Mouse (Mus musculus) CH12.LX (cell line): ENCODE results near the gene Wdr62. TPM values are rescaled to one million over a fixed set of nuclear protein-coding genes. Genes with fewer than 3 reads are reported as not detected.

ENCODE experiments used
- DNase-seq: peaks from one replicate; pipeline ENCODE4 v3.0.0-alpha.2; 2013; ENCODE audit errors: extremely low read depth
- H3K27ac ChIP-seq: 2 replicates; pipeline ENCODE4 v1.5.1; 2012; ENCODE audit warnings: low read depth, mild to moderate bottlenecking, control low read depth, moderate library complexity; ENCODE audit not compliant: insufficient read depth
- H3K27me3 ChIP-seq: replicated peaks from 2 replicates; pipeline ENCODE3; 2012; ENCODE audit warnings: inconsistent platforms
- H3K36me3 ChIP-seq, 2 experiments: replicated peaks in 1 of 2; 2 replicates each; pipeline versions ENCODE3 to v1.6.1; 2012; ENCODE audit warnings: inconsistent platforms in 1 of 2, low read length in 1 of 2, mild to moderate bottlenecking in 1 of 2, mixed read lengths in 1 of 2, moderate library complexity in 1 of 2; ENCODE audit not compliant: control insufficient read depth in 1 of 2, insufficient read depth in 1 of 2
- H3K4me1 ChIP-seq, 2 experiments: 2 replicates each; pipeline ENCODE4 v1.6.1; 2012; ENCODE audit warnings: inconsistent platforms in 1 of 2, moderate library complexity in 1 of 2; ENCODE audit not compliant: insufficient read depth in 2 of 2, control insufficient read depth in 1 of 2
- H3K4me2 ChIP-seq: 2 replicates; pipeline ENCODE4 v1.6.1; 2012; ENCODE audit warnings: low read depth, mild to moderate bottlenecking, control low read depth; ENCODE audit not compliant: poor library complexity, insufficient read depth, severe bottlenecking
- H3K4me3 ChIP-seq, 3 experiments: fragments of 150-350 bp in 1 of 3; sonication (generic) in 1 of 3; replicated peaks in 1 of 3; 2 replicates each; pipeline versions ENCODE3 to v1.5.1; 2011 to 2012; ENCODE audit warnings: low read depth in 2 of 3, low read length in 2 of 3, mild to moderate bottlenecking in 2 of 3, moderate library complexity in 2 of 3, control low read depth in 1 of 3, improper control_type of control experiment in 1 of 3, inconsistent platforms in 1 of 3, mixed read lengths in 1 of 3; ENCODE audit not compliant: poor library complexity in 1 of 3
- H3K79me2 ChIP-seq: replicated peaks from 2 replicates; pipeline ENCODE4 v1.6.1; 2012; ENCODE audit warnings: mild to moderate bottlenecking, moderate library complexity; ENCODE audit not compliant: control insufficient read depth, poor library complexity, insufficient read depth, severe bottlenecking; ENCODE audit errors: extremely low read depth
- H3K9ac ChIP-seq: 2 replicates; pipeline ENCODE4 v1.6.1; 2012; ENCODE audit warnings: low read depth, mild to moderate bottlenecking, control low read depth, moderate library complexity; ENCODE audit not compliant: insufficient read depth
- H3K9me3 ChIP-seq: replicated peaks from 2 replicates; pipeline ENCODE3; 2012; ENCODE audit warnings: low read length, inconsistent platforms, mixed read lengths
- CHD1 ChIP-seq: IDR thresholded peaks from 2 replicates; pipeline ENCODE4 v1.6.1; 2012; ENCODE audit warnings: low read depth, low read length, improper control_type of control experiment, inconsistent platforms
- CHD2 ChIP-seq: IDR thresholded peaks from 2 replicates; pipeline ENCODE4 v1.6.1; 2011; ENCODE audit warnings: low read length, improper control_type of control experiment
- CTCF ChIP-seq, 2 experiments: IDR thresholded peaks in 1 of 2; conservative IDR thresholded peaks in 1 of 2; 2 replicates each; pipeline ENCODE4 v1.5.1; 2011 to 2012; ENCODE audit warnings: low read depth in 2 of 2, low read length in 2 of 2, improper control_type of control experiment in 1 of 2, inconsistent platforms in 1 of 2, mild to moderate bottlenecking in 1 of 2, moderate library complexity in 1 of 2
- E2F4 ChIP-seq: IDR thresholded peaks from 2 replicates; pipeline ENCODE4 v1.6.1; 2011; ENCODE audit warnings: low read depth, low read length, improper control_type of control experiment; ENCODE audit not compliant: insufficient replicate concordance
- ELF1 ChIP-seq: IDR thresholded peaks from 2 replicates; pipeline ENCODE4 v1.6.1; 2014; ENCODE audit warnings: low read depth, mild to moderate bottlenecking, inconsistent platforms, low read length, improper control_type of control experiment
- GABPA ChIP-seq: IDR thresholded peaks from 2 replicates; pipeline ENCODE4 v1.6.1; 2012; ENCODE audit warnings: low read depth, low read length, improper control_type of control experiment, inconsistent platforms; ENCODE audit not compliant: insufficient replicate concordance
- IRF4 ChIP-seq: IDR thresholded peaks from 2 replicates; pipeline ENCODE4 v1.6.1; 2014; ENCODE audit warnings: low read depth, mild to moderate bottlenecking, inconsistent platforms, low read length, improper control_type of control experiment
- JUN ChIP-seq: IDR thresholded peaks from 2 replicates; pipeline ENCODE4 v1.6.1; 2011; ENCODE audit warnings: low read depth, mild to moderate bottlenecking, low read length, improper control_type of control experiment, moderate library complexity; ENCODE audit not compliant: insufficient read depth
- JUND ChIP-seq: conservative IDR thresholded peaks from 2 replicates; pipeline ENCODE4 v1.6.1; 2011; ENCODE audit warnings: low read depth, low read length, improper control_type of control experiment
- MAZ ChIP-seq: IDR thresholded peaks from 2 replicates; pipeline ENCODE4 v1.6.1; 2012; ENCODE audit warnings: low read depth, mild to moderate bottlenecking, inconsistent platforms, low read length, improper control_type of control experiment, moderate library complexity
- NELFE ChIP-seq: IDR thresholded peaks from 2 replicates; pipeline ENCODE4 v1.6.1; 2011; ENCODE audit warnings: low read depth, low read length, improper control_type of control experiment
- PAX5 ChIP-seq: IDR thresholded peaks from 2 replicates; pipeline ENCODE4 v1.6.1; 2012; ENCODE audit warnings: low read length, inconsistent platforms, mixed read lengths
- POLR2A ChIP-seq: IDR thresholded peaks from 2 replicates; pipeline ENCODE4 v1.6.1; 2011; ENCODE audit warnings: low read depth, mild to moderate bottlenecking, improper control_type of control experiment, low read length
- POLR2AphosphoS2 ChIP-seq: IDR thresholded peaks from 2 replicates; pipeline ENCODE4 v1.6.1; 2011; ENCODE audit warnings: low read depth, low read length, improper control_type of control experiment
- RCOR1 ChIP-seq: conservative IDR thresholded peaks from 2 replicates; pipeline ENCODE4 v1.6.1; 2012; ENCODE audit warnings: low read depth, mild to moderate bottlenecking, inconsistent platforms, low read length, improper control_type of control experiment
- SIN3A ChIP-seq: IDR thresholded peaks from 2 replicates; pipeline ENCODE4 v1.6.1; 2012; ENCODE audit warnings: low read length, improper control_type of control experiment, inconsistent platforms
- TCF12 ChIP-seq: IDR thresholded peaks from 2 replicates; pipeline ENCODE4 v1.6.1; 2014; ENCODE audit warnings: low read depth, mild to moderate bottlenecking, inconsistent platforms, low read length, improper control_type of control experiment
- USF1 ChIP-seq: IDR thresholded peaks from 2 replicates; pipeline ENCODE4 v1.6.1; 2014; ENCODE audit warnings: low read depth, mild to moderate bottlenecking, inconsistent platforms, low read length, improper control_type of control experiment
- ZKSCAN1 ChIP-seq: IDR thresholded peaks from 2 replicates; pipeline ENCODE4 v1.6.1; 2012; ENCODE audit warnings: low read depth, inconsistent platforms, low read length, improper control_type of control experiment, borderline replicate concordance
- ZNF384 ChIP-seq: IDR thresholded peaks from 2 replicates; pipeline ENCODE4 v1.6.1; 2012; ENCODE audit warnings: low read depth, low read length, improper control_type of control experiment, inconsistent platforms
- dilution Hi-C: fragments of 300-500 bp; cut with MboI; formaldehyde crosslinking; loops from 2 replicates; pipeline ENCODE4 v1.14.3; 2020; ENCODE audit warnings: low sequenced_read_pairs; ENCODE audit not compliant: extremely low pct_unique_long_range_greater_than_20kb, extremely low pct_ligation_motif_present
- in situ Hi-C: fragments of 300-500 bp; cut with MboI; formaldehyde crosslinking; loops from 3 replicates; pipeline ENCODE4 v1.14.3; 2019; ENCODE audit warnings: low sequenced_read_pairs, low pct_ligation_motif_present, low pct_unique_long_range_greater_than_20kb, mixed read lengths
- polyA plus RNA-seq: library from polyadenylated mRNA; unstranded; fragments of >175 nt; gene quantifications from 2 replicates; pipeline ENCODE4 v1.2.1, GENCODE M21; 2012; ENCODE audit warnings: low read depth; ENCODE audit not compliant: insufficient read length
- total RNA-seq, 2 experiments: library from RNA; depleted of rRNA; stranded (reverse); fragments of 300-350 nt in 1 of 2; fragments of >200 nt in 1 of 2; gene quantifications; 2 replicates each; pipeline ENCODE4 v1.2.3; 2012 to 2014

Gene Wdr62
- total and polyA plus RNA-seq, 3 experiments: 2.3 to 19.7 (median 5.3) TPM

DNA sequence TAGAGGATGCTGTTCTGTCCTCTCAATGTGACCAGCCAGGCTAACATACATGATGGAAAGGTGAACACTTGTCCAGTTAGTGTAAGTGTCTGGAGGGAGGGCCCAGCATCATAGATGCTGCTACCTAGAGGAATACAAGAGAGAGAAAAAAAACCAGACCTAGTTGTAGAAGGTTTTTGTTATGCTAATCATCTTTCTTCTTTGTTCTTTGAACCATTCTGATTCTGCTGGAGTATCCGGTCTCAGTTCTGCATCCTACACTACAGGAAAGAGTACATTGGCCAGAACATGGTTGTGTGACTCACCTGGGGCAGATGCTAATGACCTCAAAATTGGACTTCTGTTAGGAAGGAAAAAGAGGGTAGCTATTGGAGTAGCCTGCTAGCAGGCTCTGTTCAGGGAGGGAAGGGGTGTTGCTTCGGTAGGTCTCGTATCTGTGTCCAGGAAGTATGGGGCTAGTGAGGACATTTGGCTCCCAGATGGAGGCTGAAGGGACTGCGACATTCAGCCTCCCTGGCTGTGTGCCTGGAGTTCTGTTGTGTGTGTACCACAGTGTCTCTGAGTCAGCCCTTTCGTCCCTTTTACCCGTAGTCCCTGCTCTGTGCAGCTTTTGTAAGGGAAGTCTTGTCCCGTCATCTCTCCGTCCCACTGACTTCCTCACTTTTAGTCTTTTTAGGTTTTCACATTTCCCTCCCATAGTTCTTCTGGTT is 6.6 kb upstream of the Wdr62 start:
- H3K27ac ChIP-seq: no peak overlapping the region

DNA sequence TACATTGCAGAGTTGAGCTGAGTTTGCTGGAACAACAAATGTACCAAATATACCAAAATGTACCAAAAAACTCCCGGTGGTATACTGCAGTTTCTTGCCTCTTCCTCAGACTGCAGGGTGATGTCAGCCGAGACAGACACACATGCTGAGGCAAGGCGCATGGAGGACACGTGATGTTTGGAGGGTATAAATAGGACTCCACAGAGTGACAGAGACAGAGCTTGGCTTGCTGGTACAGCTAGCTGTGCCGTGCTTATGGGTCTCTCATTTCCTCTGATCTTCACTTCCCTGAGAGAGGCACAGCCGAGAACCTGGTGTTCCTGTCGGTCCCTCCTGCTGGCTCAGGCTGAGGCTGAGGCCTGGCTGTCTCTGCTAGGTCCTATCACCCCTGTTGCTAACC is 2.5 kb upstream of the Wdr62 start:
- no peak for TF ChIP-seq MAZ
- TF ChIP-seq USF1: peak; percentile 32; the same call in 1 of the 2 replicates
- no peak for TF ChIP-seq ELF1
- no peak for TF ChIP-seq TCF12
- TF ChIP-seq CTCF (conservative IDR thresholded peaks at IDR 0.05 in 1 of 2, IDR thresholded peaks at IDR 0.05 in 1 of 2; ENCODE audit: low read depth in 2 of 2, low read length in 2 of 2): no peak
- TF ChIP-seq POLR2A: no peak
- TF ChIP-seq ZNF384: no peak
- no peak overlapping the region for H3K4me3 ChIP-seq
- H3K27ac ChIP-seq: no peak overlapping the region
- H3K9ac ChIP-seq: no peak overlapping the region
- dilution Hi-C loops: no loop called here
- H3K4me2 ChIP-seq: no peak overlapping the region
- H3K36me3 ChIP-seq: no peaks in the 10 kb centered on the region
- H3K9me3 ChIP-seq: no peaks in the 10 kb centered on the region
- peaks cover 8 to 26% of the 10 kb centered on the region in 2 experiments for H3K4me1 ChIP-seq
- H3K79me2 ChIP-seq: peaks cover 5% of the 10 kb centered on the region; the same call in 1 of the 2 replicates
- H3K27me3 ChIP-seq: peaks cover 18% of the 10 kb centered on the region
- in situ Hi-C loops: no loop called here
- no peak for DNase-seq

More for the DNA sequence above, 6.6 kb upstream of the Wdr62 start:
- TF ChIP-seq RCOR1: no peak
- no peak for TF ChIP-seq POLR2AphosphoS2
- no peak for TF ChIP-seq JUND
- no peak for TF ChIP-seq JUN
- TF ChIP-seq E2F4: no peak
- TF ChIP-seq NELFE: no peak
- no peak for TF ChIP-seq IRF4
- no peak for TF ChIP-seq PAX5
- no peak for TF ChIP-seq ZKSCAN1
- TF ChIP-seq CHD1: no peak
- no peak for TF ChIP-seq CHD2
- TF ChIP-seq USF1: no peak
- no peak for TF ChIP-seq CTCF (conservative IDR thresholded peaks at IDR 0.05 in 1 of 2, IDR thresholded peaks at IDR 0.05 in 1 of 2; ENCODE audit: low read depth in 2 of 2, low read length in 2 of 2)
- no peak for TF ChIP-seq SIN3A
- no peak for TF ChIP-seq GABPA
- TF ChIP-seq POLR2A: no peak
- TF ChIP-seq, all 38 proteins: peak for 0
- Histone ChIP-seq H3K9me3 (no peaks in the 10 kb centered on the region), H3K36me3 (no peaks in the 10 kb centered on the region), H3K4me1 (peaks cover 7 to 8% of the 10 kb centered on the region in 2 experiments; a peak in 3 of 4 replicates), H3K9ac (no peak overlapping the region), H3K4me3 (no peak overlapping the region), H3K79me2 (no peaks in the 10 kb centered on the region), H3K27me3 (peaks cover 59% of the 10 kb centered on the region), H3K4me2 (no peak overlapping the region)
- in situ Hi-C loops (no loop called here), dilution Hi-C loops (no loop called here)
- no peak for DNase-seq
